Mouse (Mus musculus) lung, embryonic 14.5 days (tissue): ENCODE measurements around the gene Fitm2. TPM values are rescaled to one million over a fixed set of nuclear protein-coding genes. Genes with fewer than 3 reads are reported as not detected.
"Not testable (repeated sequence)": the region's sequence is repeated elsewhere in the genome, so short reads cannot be mapped to it uniquely, and the experiment has no call there.

Experiments used
- ATAC-seq: fragments of 200-750 bp; cut with Nextera tagmentation; 2 replicates; pipeline ENCODE4 v1.8.0; 2017; ENCODE audit warnings: mild to moderate bottlenecking, moderate TSS enrichment, moderate library complexity; ENCODE audit not compliant: insufficient read depth
- DNase-seq: peaks from one replicate; pipeline ENCODE4 v3.0.0-alpha.2; 2015
- H3K27ac ChIP-seq: fragments of 300-500 bp; sonication (generic); 2 replicates; pipeline ENCODE4 v1.5.1; 2014; ENCODE audit warnings: low read depth, mild to moderate bottlenecking, moderate library complexity
- H3K27me3 ChIP-seq: fragments of 300-500 bp; sonication (generic); 2 replicates; pipeline ENCODE4 v1.6.1; 2014; ENCODE audit warnings: low read length, control low read depth; ENCODE audit not compliant: insufficient read depth
- H3K36me3 ChIP-seq: fragments of 300-500 bp; sonication (generic); 2 replicates; pipeline ENCODE4 v1.6.1; 2014; ENCODE audit warnings: control low read depth; ENCODE audit not compliant: insufficient read depth
- H3K4me1 ChIP-seq: fragments of 300-500 bp; sonication (generic); 2 replicates; pipeline ENCODE4 v1.6.1; 2014; ENCODE audit warnings: antibody characterized with exemption, control low read depth; ENCODE audit not compliant: insufficient read depth
- H3K4me2 ChIP-seq: fragments of 300-500 bp; sonication (generic); 2 replicates; pipeline ENCODE4 v1.6.1; 2014; ENCODE audit warnings: mild to moderate bottlenecking
- H3K4me3 ChIP-seq: fragments of 300-500 bp; sonication (generic); 2 replicates; pipeline ENCODE4 v1.5.1; 2014; ENCODE audit warnings: low read depth, low read length
- H3K9ac ChIP-seq: fragments of 300-500 bp; sonication (generic); 2 replicates; pipeline ENCODE4 v1.6.1; 2014
- H3K9me3 ChIP-seq: fragments of 300-500 bp; sonication (generic); 2 replicates; pipeline ENCODE4 v1.6.1; 2016; ENCODE audit warnings: low read depth, low read length, control low read depth
- CTCF ChIP-seq: IDR thresholded peaks from 2 replicates; pipeline ENCODE4 v1.5.1; 2016; ENCODE audit warnings: antibody characterized with exemption, low read depth
- WGBS: fragments of 180-500 bp; shearing (Covaris S2); extraction: QIAGEN DNeasy Blood & Tissue Kit; methylation state at CpG from one replicate; pipeline ENCODE4 v1.1.7; 2014; 5-methylcytosine and 5-hydroxymethylcytosine counted together
- polyA plus RNA-seq: library from polyadenylated mRNA; unstranded; fragments of >200 nt; fragmentation: Nextera tagmentation; extraction: Ambion mirVana; gene quantifications from 2 replicates; pipeline ENCODE4 v1.2.1, GENCODE M21; 2014

Gene Fitm2
- polyA plus RNA-seq, 1 experiment from 2014 or later: 10.1 TPM

- no peak for DNase-seq
- H3K4me2 ChIP-seq: no peak overlapping the region
- no peaks in the 10 kb centered on the region for H3K4me1 ChIP-seq
- H3K9me3 ChIP-seq: no peaks in the 10 kb centered on the region
- H3K9ac ChIP-seq: no peak overlapping the region
- H3K36me3 ChIP-seq: peaks cover 13% of the 10 kb centered on the region; the same call in 1 of the 2 replicates
- H3K27me3 ChIP-seq: no peaks in the 10 kb centered on the region
- H3K27ac ChIP-seq: no peak overlapping the region
- WGBS: 71% methylated on average over 4 of the region's 4 CpGs
- no peak for ATAC-seq
- no peak for TF ChIP-seq CTCF
- no peak overlapping the region for H3K4me3 ChIP-seq
Observed at GRCm38 (mm10) chr2:163463998-163464397, 8.4 kb downstream of the Fitm2 start.

DNA sequence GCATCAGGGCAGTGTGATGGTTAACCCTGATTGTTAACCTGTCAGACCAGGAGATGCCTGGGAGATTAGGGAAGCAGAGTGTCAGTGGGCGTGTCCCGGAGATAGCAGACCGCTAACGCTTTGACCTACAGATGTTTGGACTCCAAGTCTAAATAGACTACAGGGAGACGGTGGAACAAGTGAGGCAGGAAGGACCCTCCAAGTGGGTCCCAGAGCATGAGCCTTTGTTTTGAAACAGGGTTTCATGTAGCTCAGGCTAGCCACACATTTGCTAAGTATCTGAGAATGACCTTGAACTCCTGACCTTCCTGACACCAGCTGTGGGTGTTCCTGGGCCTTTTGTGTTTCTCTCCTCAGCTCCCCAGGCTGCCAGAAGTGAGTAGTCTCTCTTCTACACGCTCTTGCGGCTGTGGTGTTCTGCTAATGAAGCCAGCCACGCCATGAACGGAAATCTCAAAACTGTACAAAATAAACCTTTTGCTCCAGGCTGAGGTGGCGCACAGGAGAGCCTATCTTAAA is 9.1 kb downstream of the Fitm2 start:
- Histone ChIP-seq H3K9ac (no peak overlapping the region), H3K4me3 (no peak overlapping the region), H3K27ac (no peak overlapping the region), H3K9me3 (no peaks in the 10 kb centered on the region), H3K4me2 (no peak overlapping the region), H3K27me3 (no peaks in the 10 kb centered on the region), H3K36me3 (peaks cover 6% of the 10 kb centered on the region; the same call in 1 of the 2 replicates), H3K4me1 (no peaks in the 10 kb centered on the region)
- no peak for TF ChIP-seq CTCF
- ATAC-seq (no peak), DNase-seq (no peak)
- WGBS: 45% methylated on average over 10 of the region's 10 CpGs

DNA sequence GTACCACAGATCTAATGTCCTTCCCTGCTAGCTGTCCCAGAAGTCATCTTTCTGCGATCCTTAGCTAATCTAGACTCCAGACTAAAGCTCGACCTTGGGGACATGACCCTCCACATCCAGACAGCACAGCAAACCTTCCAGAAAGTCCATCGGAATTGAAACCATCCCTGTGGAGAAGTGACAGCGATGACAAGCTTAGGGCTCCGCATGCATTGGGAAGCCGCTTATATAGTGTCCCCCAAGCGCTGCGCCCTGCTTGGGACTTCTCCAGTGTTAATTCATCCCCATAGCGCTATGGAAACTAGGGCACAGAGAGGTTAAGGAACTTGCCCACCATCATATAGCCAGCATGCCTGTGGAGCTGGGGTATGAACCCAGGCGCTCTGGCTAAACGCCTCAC is 9.6 kb downstream of the Fitm2 start:
- 0 out of 2 replicates have a peak, but pooled peaks cover 2% of the 10 kb centered on the region for H3K36me3 ChIP-seq
- no peaks in the 10 kb centered on the region for H3K9me3 ChIP-seq
- no peak for ATAC-seq
- WGBS: 67% methylated on average over 11 of the region's 11 CpGs
- no peak overlapping the region for H3K27ac ChIP-seq
- DNase-seq: no peak
- H3K4me3 ChIP-seq: no peak overlapping the region
- no peak overlapping the region for H3K4me2 ChIP-seq
- no peak for TF ChIP-seq CTCF
- no peak overlapping the region for H3K9ac ChIP-seq
- H3K4me1 ChIP-seq: no peaks in the 10 kb centered on the region
- H3K27me3 ChIP-seq: no peaks in the 10 kb centered on the region; the same call in 1 of the 2 replicates

GRCm38 (mm10) chr2:163462386-163462785 is 10.0 kb downstream of the Fitm2 start:
- 70% methylated on average over 5 of the region's 5 CpGs for WGBS
- TF ChIP-seq CTCF: no peak
- H3K27ac ChIP-seq: no peak overlapping the region

GRCm38 (mm10) chr2:163461307-163461706 is 11.1 kb downstream of the Fitm2 start:
- H3K4me3 ChIP-seq, DNase-seq, H3K4me2 ChIP-seq, H3K9ac ChIP-seq, H3K36me3 ChIP-seq, H3K4me1 ChIP-seq, H3K27ac ChIP-seq, ATAC-seq, H3K27me3 ChIP-seq, H3K9me3 ChIP-seq: not testable (repeated sequence)
- WGBS: 90% methylated on average over 8 of the region's 9 CpGs

More at GRCm38 (mm10) chr2:163462386-163462785, 10.0 kb downstream of the Fitm2 start:
- H3K9ac ChIP-seq: no peak overlapping the region
- no peaks in the 10 kb centered on the region for H3K36me3 ChIP-seq
- H3K4me1 ChIP-seq: no peaks in the 10 kb centered on the region
- H3K4me3 ChIP-seq: no peak overlapping the region
- ATAC-seq (no peak), DNase-seq (no peak)
- H3K9me3 ChIP-seq: no peaks in the 10 kb centered on the region
- no peaks in the 10 kb centered on the region; the same call in 1 of the 2 replicates for H3K27me3 ChIP-seq
- no peak overlapping the region for H3K4me2 ChIP-seq

GRCm38 (mm10) chr2:163460622-163461021 is 11.8 kb downstream of the Fitm2 start:
- no peaks in the 10 kb centered on the region for H3K9me3 ChIP-seq
- DNase-seq (no peak), ATAC-seq (no peak)
- TF ChIP-seq CTCF: no peak
- no peak overlapping the region for H3K4me2 ChIP-seq
- WGBS: 81% methylated on average over 8 of the region's 8 CpGs
- no peaks in the 10 kb centered on the region for H3K36me3 ChIP-seq
- no peak overlapping the region for H3K9ac ChIP-seq
- H3K4me3 ChIP-seq: no peak overlapping the region
- H3K27me3 ChIP-seq: no peaks in the 10 kb centered on the region; the same call in 1 of the 2 replicates
- H3K4me1 ChIP-seq: no peaks in the 10 kb centered on the region
- H3K27ac ChIP-seq: no peak overlapping the region

GRCm38 (mm10) chr2:163459380-163459779 is 13.0 kb downstream of the Fitm2 start:
- WGBS: 31% methylated on average over 10 of the region's 10 CpGs
- Histone ChIP-seq H3K9ac (no peak overlapping the region), H3K4me2 (no peak overlapping the region), H3K27ac (no peak overlapping the region), H3K27me3 (no peaks in the 10 kb centered on the region; the same call in 1 of the 2 replicates), H3K4me1 (no peaks in the 10 kb centered on the region), H3K4me3 (no peak overlapping the region), H3K36me3 (no peaks in the 10 kb centered on the region), H3K9me3 (no peaks in the 10 kb centered on the region)
- no peak for TF ChIP-seq CTCF
- no peak for ATAC-seq
- no peak for DNase-seq
